Mouse (Mus musculus): ENCODE measurements around the gene Rgsl1. TPM values are rescaled to one million over a fixed set of nuclear protein-coding genes. Genes with fewer than 3 reads are reported as not detected.
"Not testable (repeated sequence)": the region's sequence is repeated elsewhere in the genome, so short reads cannot be mapped to it uniquely, and the experiment has no call there.

Rgsl1 gene
- polyA plus RNA-seq (2012; rRNA removed), result 6.0 and 6.9 TPM in 2 replicates

DNA sequence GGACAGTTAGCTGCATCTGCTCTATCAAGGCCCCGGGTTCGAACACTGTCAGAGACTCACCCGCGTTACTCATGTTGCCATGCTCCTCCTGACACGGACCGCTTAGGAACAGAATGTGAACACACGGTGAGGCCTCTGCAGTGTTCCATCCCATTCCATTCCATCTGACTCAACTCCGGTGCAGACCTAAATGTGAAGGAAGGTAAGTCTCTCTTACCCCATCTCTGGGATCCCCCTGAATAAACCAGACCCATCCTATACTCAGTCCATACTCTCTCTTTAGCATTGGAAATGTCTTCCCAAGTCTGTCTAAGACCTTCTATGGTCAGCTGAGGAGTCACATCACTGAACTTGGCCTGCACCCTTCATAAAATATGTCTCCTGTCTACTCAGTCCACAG, at the start of gene Rgsl1:
Gene Rgsl1 (minus strand): TSS at position 101 of the 400 bp plus-strand sequence.
- Histone ChIP-seq H3K4me1 (ENCODE audit: control insufficient read depth, insufficient read depth, low read length) (peaks cover 2% of the 10 kb centered on the region; the same call in 1 of the 2 replicates), H3K4me3 (ENCODE audit: insufficient read depth, low read length) (no peak within 1 kb of the TSS), H3K27ac (ENCODE audit: insufficient read depth, low read length) (no peak within 1 kb of the TSS)
- TF ChIP-seq CTCF (IDR thresholded peaks at IDR 0.05; ENCODE audit: extremely low read depth, insufficient read depth, low read length) (no peak), POLR2A (IDR thresholded peaks at IDR 0.05; ENCODE audit: extremely low read depth, insufficient read depth, low read length) (no peak)

DNA sequence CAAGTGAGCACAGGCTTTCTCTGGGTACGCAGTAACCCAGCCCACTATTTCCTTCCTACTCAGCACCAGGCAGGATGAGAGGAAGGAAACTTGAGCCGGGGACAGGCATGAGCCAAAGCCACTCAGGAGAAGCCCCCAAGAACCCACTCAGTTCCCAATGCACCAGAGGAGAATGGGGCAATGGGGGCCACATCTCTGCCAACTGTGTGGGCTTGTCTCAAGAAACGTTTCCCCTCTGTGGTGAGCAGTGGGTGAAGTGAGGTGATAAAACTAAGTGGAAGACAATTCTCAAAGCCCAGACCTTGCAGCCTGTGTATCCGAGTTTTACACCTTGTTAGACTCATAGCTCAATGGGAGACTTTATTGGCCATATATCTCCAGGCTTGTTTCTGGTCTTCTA, 47.5 kb upstream of the Rgsl1 start, which contains the start of gene Teddm1a:
Gene Teddm1a (plus strand): TSS at position 301 of the 400 bp plus-strand sequence.
- H3K4me1 ChIP-seq (ENCODE audit: control insufficient read depth, insufficient read depth, low read length), result peaks cover 1% of the 10 kb centered on the region; the same call in 1 of the 2 replicates
- TF ChIP-seq CTCF (IDR thresholded peaks at IDR 0.05; ENCODE audit: extremely low read depth, insufficient read depth, low read length), result no peak
- TF ChIP-seq POLR2A (IDR thresholded peaks at IDR 0.05; ENCODE audit: extremely low read depth, insufficient read depth, low read length), result no peak

DNA sequence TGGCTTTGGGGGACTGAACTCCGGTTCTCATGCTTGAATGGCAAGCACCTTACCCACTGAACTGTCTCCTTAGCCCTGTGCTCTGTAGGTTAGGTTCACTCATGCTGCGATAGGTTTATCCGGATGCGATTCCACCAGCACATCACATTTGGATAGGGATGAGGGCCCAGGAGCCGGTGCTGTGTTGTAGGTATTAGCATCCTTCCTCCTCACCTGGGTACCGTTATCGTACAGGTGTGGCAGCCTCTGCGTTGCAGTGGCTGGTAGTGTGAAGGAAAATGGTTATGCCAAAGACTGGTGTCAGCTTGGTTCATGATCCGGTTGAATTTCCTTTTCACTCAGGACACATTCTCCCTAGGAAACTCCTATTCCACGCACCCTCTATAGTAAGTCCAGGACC, 46.2 kb upstream of the Rgsl1 start:
- H3K27ac ChIP-seq (ENCODE audit: insufficient read depth, low read length), result no peak overlapping the region
- TF ChIP-seq POLR2A (IDR thresholded peaks at IDR 0.05; ENCODE audit: extremely low read depth, insufficient read depth, low read length), result no peak
- no peak for TF ChIP-seq CTCF (IDR thresholded peaks at IDR 0.05; ENCODE audit: extremely low read depth, insufficient read depth, low read length)
- H3K4me3 ChIP-seq (ENCODE audit: insufficient read depth, low read length), result no peak overlapping the region
- peaks cover 1% of the 10 kb centered on the region; the same call in 1 of the 2 replicates for H3K4me1 ChIP-seq (ENCODE audit: control insufficient read depth, insufficient read depth, low read length)

More for the DNA sequence above, 47.5 kb upstream of the Rgsl1 start, which contains the start of gene Teddm1a:
- no peak within 1 kb of the TSS for H3K27ac ChIP-seq (ENCODE audit: insufficient read depth, low read length)
- no peak within 1 kb of the TSS for H3K4me3 ChIP-seq (ENCODE audit: insufficient read depth, low read length)

DNA sequence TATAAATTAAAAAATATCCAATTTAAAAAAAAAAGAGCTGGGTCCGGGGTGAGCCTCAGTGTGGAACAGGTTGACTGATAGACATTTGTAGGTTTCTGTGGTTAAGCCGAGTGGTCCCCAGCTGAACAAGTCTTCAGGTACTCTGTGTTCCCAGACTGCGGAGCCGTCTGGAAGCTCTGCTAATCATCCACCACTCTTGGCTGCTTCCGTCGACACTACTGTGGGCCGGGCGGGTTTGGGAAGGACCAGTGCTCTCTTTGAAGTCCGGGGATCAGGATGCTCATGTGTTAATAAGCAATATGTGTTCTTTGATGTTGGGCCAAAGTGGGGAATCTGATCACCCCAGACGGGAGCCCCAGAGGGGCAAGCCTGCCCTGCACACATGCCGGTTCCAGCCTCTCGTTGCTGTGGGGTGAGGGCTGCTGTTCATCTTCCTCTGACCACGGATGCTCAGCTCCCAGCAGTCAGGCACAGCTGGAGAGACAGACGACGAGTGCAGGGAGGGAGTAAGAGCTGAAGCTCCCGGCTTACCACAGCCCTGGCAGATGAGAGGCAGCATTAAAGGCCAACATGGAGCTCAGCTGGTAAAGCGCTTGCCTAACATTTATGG, 42.2 kb upstream of the Rgsl1 start:
- no peak for TF ChIP-seq POLR2A (IDR thresholded peaks at IDR 0.05; ENCODE audit: extremely low read depth, insufficient read depth, low read length)
- TF ChIP-seq CTCF (IDR thresholded peaks at IDR 0.05; ENCODE audit: extremely low read depth, insufficient read depth, low read length), result no peak
- Histone ChIP-seq H3K27ac (ENCODE audit: insufficient read depth, low read length) (no peak overlapping the region), H3K4me1 (ENCODE audit: control insufficient read depth, insufficient read depth, low read length) (no peaks in the 10 kb centered on the region), H3K4me3 (ENCODE audit: insufficient read depth, low read length) (no peak overlapping the region)

DNA sequence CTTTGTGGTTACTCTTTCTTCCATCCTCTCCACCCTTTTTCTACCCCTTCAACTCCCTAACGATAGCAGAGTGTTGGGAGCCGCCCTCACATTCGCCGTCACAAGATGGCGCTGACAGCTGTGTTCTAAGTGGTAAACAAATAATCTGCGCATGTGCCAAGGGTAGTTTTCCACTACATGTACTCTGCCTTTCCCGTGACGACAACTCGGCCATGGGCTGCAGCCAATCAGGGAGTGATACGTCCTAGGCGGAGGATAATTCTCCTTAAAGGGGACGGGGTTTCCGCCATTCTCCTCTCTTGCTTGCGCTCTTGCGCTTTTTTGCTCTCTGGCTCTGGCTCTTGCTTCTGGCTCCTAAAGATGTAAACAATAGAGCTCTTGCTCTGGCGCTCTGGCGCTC, 36.4 kb upstream of the Rgsl1 start:
- not testable (repeated sequence) for H3K27ac ChIP-seq (ENCODE audit: insufficient read depth, low read length); H3K4me1 ChIP-seq (ENCODE audit: control insufficient read depth, insufficient read depth, low read length); H3K4me3 ChIP-seq (ENCODE audit: insufficient read depth, low read length)

DNA sequence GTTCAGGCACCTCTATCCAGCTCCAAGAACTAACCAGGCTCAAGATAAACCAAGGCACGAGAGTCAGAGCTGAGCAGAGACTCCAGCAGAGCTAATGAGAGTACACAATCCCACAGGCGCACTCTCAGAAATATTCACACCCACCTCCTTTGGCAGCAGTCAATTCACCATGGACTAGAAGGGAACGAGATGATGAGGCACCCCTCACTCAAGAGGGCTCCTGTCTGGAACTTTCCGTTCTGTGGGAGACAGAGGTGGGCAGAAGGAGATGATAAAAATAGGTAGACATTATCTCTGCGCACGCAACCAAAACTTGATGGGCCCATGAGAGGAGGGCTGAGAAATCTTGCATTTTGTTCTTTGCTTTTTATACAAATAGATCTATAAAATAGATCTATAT, 30.1 kb upstream of the Rgsl1 start, which contains the start of gene Teddm1b:
Gene Teddm1b (plus strand): TSS at position 301 of the 400 bp plus-strand sequence.
- H3K4me3 ChIP-seq (ENCODE audit: insufficient read depth, low read length), result no peak within 1 kb of the TSS
- no peak within 1 kb of the TSS for H3K27ac ChIP-seq (ENCODE audit: insufficient read depth, low read length)
- peaks cover 2% of the 10 kb centered on the region; the same call in 1 of the 2 replicates for H3K4me1 ChIP-seq (ENCODE audit: control insufficient read depth, insufficient read depth, low read length)
- TF ChIP-seq CTCF (IDR thresholded peaks at IDR 0.05; ENCODE audit: extremely low read depth, insufficient read depth, low read length) (no peak), POLR2A (IDR thresholded peaks at IDR 0.05; ENCODE audit: extremely low read depth, insufficient read depth, low read length) (no peak)

DNA sequence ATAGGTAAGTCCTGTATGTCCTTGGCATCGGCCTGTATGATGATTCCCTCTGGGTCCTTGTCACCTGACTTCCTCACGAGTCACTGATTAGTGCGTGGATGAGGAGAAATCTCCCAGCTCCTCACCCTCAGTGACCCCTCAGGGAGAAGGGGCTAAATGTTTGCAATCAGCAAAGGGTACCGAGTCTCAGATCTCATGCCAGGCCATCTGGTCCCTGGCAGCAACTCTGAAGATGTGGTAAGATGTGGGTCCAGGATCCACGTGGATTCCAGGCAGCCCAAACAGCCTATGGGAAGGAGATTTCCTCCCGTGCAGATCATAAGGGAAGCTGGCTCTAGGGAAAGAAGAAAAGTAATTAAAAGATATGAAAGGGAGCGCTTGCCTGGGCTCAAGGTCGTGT, 12.0 kb upstream of the Rgsl1 start:
- Histone ChIP-seq H3K4me3 (ENCODE audit: insufficient read depth, low read length) (no peak overlapping the region), H3K27ac (ENCODE audit: insufficient read depth, low read length) (no peak overlapping the region), H3K4me1 (ENCODE audit: control insufficient read depth, insufficient read depth, low read length) (no peaks in the 10 kb centered on the region)
- TF ChIP-seq POLR2A (IDR thresholded peaks at IDR 0.05; ENCODE audit: extremely low read depth, insufficient read depth, low read length) (no peak), CTCF (IDR thresholded peaks at IDR 0.05; ENCODE audit: extremely low read depth, insufficient read depth, low read length) (no peak)

DNA sequence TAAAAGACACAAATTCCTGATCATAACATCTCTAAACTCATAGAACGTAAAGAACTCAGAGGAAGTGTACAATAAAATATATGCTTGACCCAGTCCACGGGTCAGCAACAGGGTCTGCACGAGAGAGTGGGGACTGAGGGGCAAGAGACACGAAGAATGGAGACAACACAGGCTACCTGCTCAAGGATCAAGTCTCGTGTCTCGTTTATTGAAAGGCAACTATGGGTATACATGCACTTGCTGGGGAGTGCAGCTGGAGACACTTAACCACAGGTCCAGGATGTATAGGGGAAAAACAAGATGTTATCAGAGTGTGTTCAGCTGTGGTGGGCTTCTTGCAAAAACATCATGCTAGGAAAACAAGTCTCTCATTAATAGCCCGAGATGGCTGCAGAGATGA, 8.8 kb upstream of the Rgsl1 start:
- not testable (repeated sequence) for H3K27ac ChIP-seq (ENCODE audit: insufficient read depth, low read length); H3K4me1 ChIP-seq (ENCODE audit: control insufficient read depth, insufficient read depth, low read length); H3K4me3 ChIP-seq (ENCODE audit: insufficient read depth, low read length)

DNA sequence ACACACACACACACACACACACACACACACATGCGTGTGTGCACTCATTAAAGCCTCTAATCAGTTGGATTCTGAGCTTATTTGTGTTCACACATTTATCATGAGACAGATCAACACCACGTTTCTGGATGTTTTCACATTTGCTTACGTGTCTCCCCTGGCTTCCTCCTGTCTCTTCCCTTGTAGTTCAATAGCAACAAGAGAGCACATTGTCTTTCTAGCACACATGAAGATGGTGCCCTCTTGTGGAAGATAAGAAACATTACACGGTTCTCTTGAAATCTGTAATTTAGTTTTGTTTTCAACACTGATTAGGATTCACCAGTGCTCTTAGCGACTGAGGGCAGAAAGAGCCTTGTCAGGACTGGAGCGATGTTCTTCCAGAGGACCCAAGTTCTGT, 2.9 kb upstream of the Rgsl1 start:
- TF ChIP-seq POLR2A (IDR thresholded peaks at IDR 0.05; ENCODE audit: extremely low read depth, insufficient read depth, low read length) (no peak), CTCF (IDR thresholded peaks at IDR 0.05; ENCODE audit: extremely low read depth, insufficient read depth, low read length) (peak; percentile 38; the same call in 1 of the 2 replicates)
- no peak overlapping the region for H3K4me3 ChIP-seq (ENCODE audit: insufficient read depth, low read length)
- peaks cover 2% of the 10 kb centered on the region; the same call in 1 of the 2 replicates for H3K4me1 ChIP-seq (ENCODE audit: control insufficient read depth, insufficient read depth, low read length)
- H3K27ac ChIP-seq (ENCODE audit: insufficient read depth, low read length), result no peak overlapping the region

DNA sequence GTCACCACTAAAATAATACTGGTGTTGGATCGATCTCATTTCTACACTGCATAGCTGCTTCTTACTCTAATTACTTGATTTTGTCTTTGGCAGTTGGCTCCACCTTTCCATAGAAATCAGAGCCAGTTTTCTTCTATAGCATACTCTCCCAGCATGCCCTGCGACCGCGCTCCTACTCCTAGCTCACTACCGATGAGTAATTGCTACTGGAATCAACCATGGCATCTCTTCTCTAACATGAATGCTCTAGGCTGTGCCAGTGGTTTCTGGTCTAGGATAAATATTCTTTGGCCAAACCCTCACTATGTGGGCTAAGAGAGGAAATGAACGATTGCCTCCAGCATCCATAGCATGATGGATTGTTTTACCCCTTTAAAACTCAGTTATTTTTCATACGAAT, 2.5 kb upstream of the Rgsl1 start:
- Histone ChIP-seq H3K4me3 (ENCODE audit: insufficient read depth, low read length) (no peak overlapping the region), H3K27ac (ENCODE audit: insufficient read depth, low read length) (no peak overlapping the region), H3K4me1 (ENCODE audit: control insufficient read depth, insufficient read depth, low read length) (peaks cover 2% of the 10 kb centered on the region; the same call in 1 of the 2 replicates)
- TF ChIP-seq POLR2A (IDR thresholded peaks at IDR 0.05; ENCODE audit: extremely low read depth, insufficient read depth, low read length) (no peak), CTCF (IDR thresholded peaks at IDR 0.05; ENCODE audit: extremely low read depth, insufficient read depth, low read length) (no peak)

Data from cortical plate, adult 2 months (tissue).